Mouse (Mus musculus): ENCODE results near the gene Tdrd3.

DNA sequence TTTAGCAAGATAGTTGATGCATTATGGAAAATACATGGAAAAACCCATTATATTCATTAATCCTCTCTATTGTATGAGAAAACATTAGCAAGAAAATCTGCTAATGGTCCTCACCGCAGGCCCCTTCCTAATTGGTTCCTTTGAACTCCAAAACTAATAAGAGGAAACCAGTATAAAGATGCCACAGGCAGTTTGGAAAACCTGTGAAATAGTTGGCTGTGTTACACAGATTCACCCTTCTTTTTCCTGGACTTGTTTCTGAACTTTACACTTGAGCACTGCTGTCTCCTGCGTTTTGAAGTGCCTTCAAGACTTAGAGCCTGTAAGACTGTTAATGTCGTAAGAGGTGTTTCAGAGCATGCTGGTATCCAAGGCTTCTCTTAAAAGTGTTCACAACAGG is 98.8 kb downstream of the Tdrd3 start:
- TF ChIP-seq CTCF (IDR thresholded peaks at IDR 0.05; ENCODE audit: low read depth, low read length) = no peak
- TF ChIP-seq POLR2AphosphoS5 (IDR thresholded peaks at IDR 0.05; ENCODE audit: insufficient replicate concordance, low read depth, low read length) = no peak

Data from G1E (cell line).